ENCODE assay signal across 7 mouse cellular contexts in genomic region chr2:103969437-103970040, GRCm38 (mm10). TPM values are rescaled to one million over a fixed set of nuclear protein-coding genes. Genes with fewer than 3 reads are reported as not detected.
A peak's percentile ranks its signal among the peaks of the same experiment; 100 is the strongest.
DNase-seq lines count a peak whose midpoint lies in the region; ATAC-seq lines count a peak whose summit lies in the region.

No protein-coding gene starts in this region.

- peak; percentile 33 for ATAC-seq in inflammation-experienced regulatory T-cells, adult 6 months
- ATAC-seq in megakaryocyte progenitor cell, adult 5-6 weeks (replicated peaks; ENCODE audit: poor library complexity), result peak; percentile 69

- peak; percentile 41 for DNase-seq in adrenal gland, adult 8-10 months
- DNase-seq in embryo, embryonic 11 days, result peak; percentile 85
- DNase-seq in gastrocnemius, postnatal 25 days, result peak; percentile 51
- DNase-seq in left cerebral cortex, postnatal 25 days (ENCODE audit: low spot score in 2 of 2), result peak; percentile 55 to 67
- peak; percentile 61 for DNase-seq in right cerebral cortex, postnatal 14 days

- intact Hi-C loops in left cerebral cortex, postnatal 25 days (cut with DNase I), result no loop called here

RNA-seq across cellular contexts. Expression of gene Lmo2, which starts 11.8 kb away (rescaled TPM):
- total RNA-seq in adrenal gland, adult 8-10 months (2022), result 10 to 100 TPM; 21.2 to 41.8 (median 31.3) TPM
- 10 to 100 TPM in 1 of 2 experiments, 1 to 10 TPM in 1; 7.0 to 10.6 TPM for total RNA-seq in gastrocnemius, postnatal 25 days (2021)
- polyA plus RNA-seq in inflammation-experienced regulatory T-cells, adult 6 months (2017; shearing (Covaris generic)), result under 1 TPM; 0.38 to 0.92 (median 0.42) TPM
- total RNA-seq in left cerebral cortex, postnatal 25 days (2021), result 10 to 100 TPM; 16.7 to 22.7 TPM
- total RNA-seq in megakaryocyte progenitor cell, adult 5-6 weeks (2015), result 427 and 476 TPM in 2 replicates
- total RNA-seq in megakaryocyte progenitor cell, adult 5-6 weeks (2017), result 226 and 286 TPM in 2 replicates

RNA-seq across cellular contexts. Expression of gene Fbxo3, which starts 58.0 kb away (rescaled TPM):
- 10 to 100 TPM; 88.1 to 93.9 (median 93.1) TPM for total RNA-seq in adrenal gland, adult 8-10 months (2022)
- total RNA-seq in gastrocnemius, postnatal 25 days (2021), result 10 to 100 TPM; 41.2 to 44.7 TPM
- polyA plus RNA-seq in inflammation-experienced regulatory T-cells, adult 6 months (2017; shearing (Covaris generic)), result 10 to 100 TPM; 32.6 to 50.3 (median 40.2) TPM
- 10 to 100 TPM; 59.9 to 60.0 TPM for total RNA-seq in left cerebral cortex, postnatal 25 days (2021)
- 64.8 and 74.2 TPM in 2 replicates for total RNA-seq in megakaryocyte progenitor cell, adult 5-6 weeks (2015)
- 61.5 and 70.9 TPM in 2 replicates for total RNA-seq in megakaryocyte progenitor cell, adult 5-6 weeks (2017)

RNA-seq across cellular contexts. Expression of gene 4931422A03Rik, which starts 58.6 kb away (rescaled TPM):
- not detected for total RNA-seq in adrenal gland, adult 8-10 months (2022)
- total RNA-seq in gastrocnemius, postnatal 25 days (2021), result not detected
- polyA plus RNA-seq in inflammation-experienced regulatory T-cells, adult 6 months (2017; shearing (Covaris generic)), result 1 to 10 TPM in 1 of 3 experiments, under 1 TPM in 2; 0.52 to 1.2 (median 0.78) TPM
- total RNA-seq in left cerebral cortex, postnatal 25 days (2021), result not detected
- 1.0 and 2.2 TPM in 2 replicates for total RNA-seq in megakaryocyte progenitor cell, adult 5-6 weeks (2015)
- total RNA-seq in megakaryocyte progenitor cell, adult 5-6 weeks (2017), result 0.17 TPM in 1 of 2 replicates, not detected in the other

Comparison
In these comparisons a context has a peak if more than half of its experiments do, and no peak if none do; other contexts are left out.
1. Peak in every context shown above with its lines: DNase-seq and ATAC-seq.
2. RNA of gene Lmo2, which starts 11.8 kb away (total RNA-seq): 226 to 476 TPM in megakaryocyte progenitor cell, adult 5-6 weeks; 21.2 to 41.8 TPM in adrenal gland, adult 8-10 months, 16.7 to 22.7 TPM in left cerebral cortex, postnatal 25 days and 7.0 to 10.6 TPM in gastrocnemius, postnatal 25 days; every median in the first group is over 4 times any median in the second.